Mouse (Mus musculus) cerebellum, postnatal 25 days (tissue): Measurements from ENCODE around the gene Gm17657.
"Not testable (repeated sequence)": the region's sequence is repeated elsewhere in the genome, so short reads cannot be mapped to it uniquely, and the experiment has no call there.

ENCODE experiments used
- DNase-seq, 2 experiments: peaks; one replicate each; pipeline ENCODE4 v3.0.0; 2021; ENCODE audit warnings: mixed read lengths in 2 of 2

Gene Gm17657

GRCm38 (mm10) chr17:29500802-29501469, 48.5 kb downstream of the Gm17657 start:
- no peak for DNase-seq

GRCm38 (mm10) chr17:29500243-29500740, 49.1 kb downstream of the Gm17657 start:
- DNase-seq, result no peak

- DNase-seq, result no peak
Observed at GRCm38 (mm10) chr17:29499511-29499910, 49.9 kb downstream of the Gm17657 start.

- DNase-seq, result not testable (repeated sequence)
Observed at GRCm38 (mm10) chr17:29498952-29499351, 50.5 kb downstream of the Gm17657 start.

GRCm38 (mm10) chr17:29498028-29498427, 51.4 kb downstream of the Gm17657 start:
- DNase-seq, result no peak

- DNase-seq, result not testable (repeated sequence)
Observed at GRCm38 (mm10) chr17:29497481-29497880, 52.0 kb downstream of the Gm17657 start.

- no peak for DNase-seq
Observed at GRCm38 (mm10) chr17:29497071-29497354, 52.4 kb downstream of the Gm17657 start.

GRCm38 (mm10) chr17:29496211-29497070, 53.0 kb downstream of the Gm17657 start:
- no peak for DNase-seq

- DNase-seq, result no peak
Observed at GRCm38 (mm10) chr17:29494732-29495076, 54.7 kb downstream of the Gm17657 start.

- DNase-seq, result no peak
Observed at GRCm38 (mm10) chr17:29494062-29494731, 55.2 kb downstream of the Gm17657 start.

- no peak for DNase-seq
Observed at GRCm38 (mm10) chr17:29493461-29493980, 55.9 kb downstream of the Gm17657 start.

GRCm38 (mm10) chr17:29492269-29493191, 56.9 kb downstream of the Gm17657 start:
- peak; percentile 57 to 66 for DNase-seq

- peak; percentile 69 to 73 for DNase-seq
Observed at GRCm38 (mm10) chr17:29491591-29492268, 57.7 kb downstream of the Gm17657 start.

- no peak for DNase-seq
Observed at GRCm38 (mm10) chr17:29490713-29491581, 58.5 kb downstream of the Gm17657 start, which contains the start of gene Pim1. Gene Pim1, plus strand, starts transcription at chr17:29490753.

- DNase-seq, result peak; percentile 96 to 99
Observed at GRCm38 (mm10) chr17:29489971-29490712, 59.3 kb downstream of the Gm17657 start.

- DNase-seq, result peak in 1 of 2 experiments; percentile 36
Observed at GRCm38 (mm10) chr17:29488978-29489970, 60.2 kb downstream of the Gm17657 start.

GRCm38 (mm10) chr17:29488257-29488977, 61.0 kb downstream of the Gm17657 start:
- DNase-seq, result no peak
